Mouse (Mus musculus) bone marrow macrophage, adult 2 months (primary cell): Measurements from ENCODE around the gene Tnfrsf13c.

Experiments used
- CTCF ChIP-seq: IDR thresholded peaks from 2 replicates; pipeline ENCODE4 v1.5.1; 2012; ENCODE audit warnings: low read depth, mild to moderate bottlenecking, low read length, moderate library complexity
- POLR2A ChIP-seq: IDR thresholded peaks from 2 replicates; pipeline ENCODE4 v1.6.1; 2012; ENCODE audit warnings: mild to moderate bottlenecking, low read depth, low read length, borderline replicate concordance

GRCm38 (mm10) chr15:82268783-82269182 lies 44.6 kb upstream of the Tnfrsf13c start:
- no peak for TF ChIP-seq CTCF
- no peak for TF ChIP-seq POLR2A
